Mouse (Mus musculus): Measurements from ENCODE around the gene Il1r1. TPM values are rescaled to one million over a fixed set of nuclear protein-coding genes. Genes with fewer than 3 reads are reported as not detected.

Il1r1 gene
- total RNA-seq (2023), result 0.95 and 1.4 TPM in 2 replicates

GRCm38 (mm10) chr1:40224539-40225284 is at the start of gene Il1r1:
Il1r1 (plus strand) TSS chr1:40225080.

GRCm38 (mm10) chr1:40324457-40324856 is 99.6 kb downstream of the Il1r1 start, which contains the start of gene Il1rl2:
Il1rl2 (plus strand) TSS chr1:40324610.

Other genes starting within 250 kb of the Il1r1 start
- 1,099 and 1,472 TPM in 2 replicates for gene Il1r2, start 151.0 kb upstream of the Il1r1 start, total RNA-seq (2023)
- 7.0 and 11.0 TPM in 2 replicates for gene Il1rl2, start 99.5 kb downstream of the Il1r1 start, total RNA-seq (2023)
- gene Il1rl1, start 204.5 kb downstream of the Il1r1 start, total RNA-seq (2023), result 6.2 and 8.9 TPM in 2 replicates
- 27.0 and 35.2 TPM in 2 replicates for gene Il18r1, start 240.5 kb downstream of the Il1r1 start, total RNA-seq (2023)

All from neutrophil, adult 65 days (primary cell).